Mouse (Mus musculus): ENCODE data around the gene N4bp2. TPM values are rescaled to one million over a fixed set of nuclear protein-coding genes. Genes with fewer than 3 reads are reported as not detected.
"Not testable (repeated sequence)": the region's sequence is repeated elsewhere in the genome, so short reads cannot be mapped to it uniquely, and the experiment has no call there.

N4bp2 gene
- polyA plus RNA-seq, 1 experiment = 2.5 TPM

DNA sequence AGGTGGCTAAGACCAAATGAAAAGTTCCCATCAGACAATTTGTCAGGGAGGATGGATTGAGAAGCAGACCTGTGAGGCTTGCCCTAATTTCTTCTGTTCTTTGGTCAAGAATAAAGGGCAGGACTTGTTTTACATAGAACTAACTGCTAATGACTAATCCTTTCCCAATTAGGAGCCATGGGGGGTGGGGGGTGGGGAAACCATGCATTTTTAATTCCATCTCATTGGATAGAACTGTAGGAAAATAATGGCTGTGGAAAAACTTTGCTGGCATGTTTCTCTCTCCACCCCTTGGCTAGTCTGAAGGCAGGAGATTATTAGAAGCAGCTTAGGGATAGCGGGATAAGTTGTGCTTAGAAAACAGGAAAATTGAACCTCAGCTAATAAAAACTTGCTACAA is 6.2 kb upstream of the N4bp2 start:
- H3K27ac ChIP-seq (replicated peaks; ENCODE audit: low read depth, low read length) = no peak overlapping the region
- no peak overlapping the region for H3K4me3 ChIP-seq (ENCODE audit: insufficient read depth, low read depth, low read length)
- no peaks in the 10 kb centered on the region; the same call in 1 of the 2 replicates for H3K4me1 ChIP-seq (ENCODE audit: control insufficient read depth, insufficient read depth, insufficient read length, low read length)

DNA sequence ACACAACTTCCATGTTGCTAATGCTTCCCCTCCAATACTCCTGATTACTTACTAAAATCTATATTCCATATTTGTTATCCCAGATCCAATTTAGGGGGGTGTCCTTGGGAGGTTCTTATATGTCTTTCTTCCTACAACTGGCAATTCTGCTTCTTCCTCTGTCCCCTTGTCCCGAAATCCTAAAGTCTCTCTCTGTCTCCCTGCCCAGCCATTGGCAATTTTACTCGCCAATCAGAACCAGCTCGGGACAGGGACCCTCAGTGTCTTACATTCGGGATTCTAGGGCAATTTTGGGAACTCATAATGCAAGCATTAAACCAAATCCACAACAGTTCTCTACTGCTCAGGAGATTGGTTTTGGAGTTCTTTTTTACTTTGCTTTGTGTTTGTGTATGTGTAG is 3.3 kb upstream of the N4bp2 start:
- no peak overlapping the region for H3K4me3 ChIP-seq (ENCODE audit: insufficient read depth, low read depth, low read length)
- no peaks in the 10 kb centered on the region; the same call in 1 of the 2 replicates for H3K4me1 ChIP-seq (ENCODE audit: control insufficient read depth, insufficient read depth, insufficient read length, low read length)
- no peak overlapping the region for H3K27ac ChIP-seq (replicated peaks; ENCODE audit: low read depth, low read length)

DNA sequence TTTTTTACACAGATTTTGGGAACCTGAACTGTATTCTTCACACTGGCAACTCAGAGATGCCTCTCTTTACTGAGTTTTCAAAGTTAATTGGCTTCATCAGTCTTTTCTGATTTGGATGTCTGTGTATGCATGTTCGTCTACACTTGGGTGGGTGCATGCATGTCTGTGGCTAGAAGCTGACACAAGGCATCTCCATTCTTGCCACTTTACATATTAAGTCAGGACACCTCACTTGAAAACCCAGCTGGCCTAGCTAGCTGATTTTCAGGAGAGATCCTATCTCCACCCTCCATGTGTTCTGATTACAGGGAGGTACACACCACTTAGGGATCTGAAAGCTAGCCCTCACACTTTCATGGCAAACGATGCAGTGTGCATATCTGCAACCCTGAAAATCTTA is 2.7 kb upstream of the N4bp2 start:
- Histone ChIP-seq H3K4me1 (ENCODE audit: control insufficient read depth, insufficient read depth, insufficient read length, low read length) (no peaks in the 10 kb centered on the region; the same call in 1 of the 2 replicates), H3K27ac (replicated peaks; ENCODE audit: low read depth, low read length) (no peak overlapping the region), H3K4me3 (ENCODE audit: insufficient read depth, low read depth, low read length) (no peak overlapping the region)

DNA sequence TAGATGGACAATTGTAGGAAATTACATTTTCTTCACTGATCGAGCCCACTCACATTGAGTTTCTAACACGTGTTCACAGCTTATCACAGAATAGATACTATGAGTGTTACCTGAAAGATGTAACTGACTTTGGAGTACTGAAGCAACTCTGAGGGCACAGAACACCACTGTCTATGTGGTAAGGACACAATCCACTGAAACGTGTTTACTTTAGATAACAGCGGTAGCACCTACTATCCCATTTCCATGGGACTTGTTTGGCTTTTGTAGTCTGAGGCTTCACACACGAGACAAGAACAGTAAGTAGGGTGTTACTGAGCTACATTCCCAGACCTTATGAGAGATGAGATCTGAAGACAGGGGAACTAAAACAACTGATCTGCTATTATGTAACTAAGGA is 2.3 kb upstream of the N4bp2 start:
- Histone ChIP-seq H3K4me3 (ENCODE audit: insufficient read depth, low read depth, low read length) (no peak overlapping the region), H3K27ac (replicated peaks; ENCODE audit: low read depth, low read length) (no peak overlapping the region), H3K4me1 (ENCODE audit: control insufficient read depth, insufficient read depth, insufficient read length, low read length) (no peaks in the 10 kb centered on the region; the same call in 1 of the 2 replicates)

DNA sequence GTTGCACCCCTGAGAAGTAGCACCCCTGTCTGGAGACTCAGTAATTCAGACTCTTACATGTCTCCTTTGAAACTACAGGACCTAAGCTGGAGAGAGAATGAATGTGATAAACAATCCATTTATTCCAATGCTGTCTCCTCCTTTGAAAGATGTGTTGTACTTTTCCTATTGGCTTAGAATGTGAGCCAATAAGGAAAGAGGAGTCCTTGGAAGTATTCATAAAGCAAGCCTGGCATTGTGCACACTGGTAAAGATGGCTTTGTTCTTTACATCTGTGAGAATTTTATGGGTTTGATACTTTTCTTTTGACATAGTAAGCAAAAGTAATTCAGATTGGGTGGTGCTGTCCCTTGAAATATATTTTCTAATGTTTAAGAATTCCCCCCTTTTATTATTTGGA is 1.4 kb upstream of the N4bp2 start:
- H3K4me3 ChIP-seq (ENCODE audit: insufficient read depth, low read depth, low read length) = no peak overlapping the region
- H3K27ac ChIP-seq (replicated peaks; ENCODE audit: low read depth, low read length) = no peak overlapping the region
- H3K4me1 ChIP-seq (ENCODE audit: control insufficient read depth, insufficient read depth, insufficient read length, low read length) = no peaks in the 10 kb centered on the region

DNA sequence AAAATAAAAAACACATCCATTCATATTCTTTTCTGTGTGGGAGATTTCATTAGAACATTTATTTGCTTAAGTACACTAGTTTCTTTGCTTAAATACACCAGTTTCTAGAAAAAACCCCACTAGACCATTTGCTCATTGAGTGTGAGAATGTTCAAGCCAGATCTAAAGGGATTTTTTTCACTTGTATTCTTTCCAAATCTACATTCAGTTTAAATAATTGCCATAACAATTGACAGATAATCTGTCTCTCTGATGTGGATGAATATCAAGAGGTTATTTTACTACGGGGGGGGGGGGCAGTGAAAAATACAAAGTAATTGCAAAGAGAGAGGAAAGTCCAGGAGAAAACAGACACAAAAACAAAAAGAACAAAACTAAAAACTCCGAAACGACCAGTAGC is 635 bp upstream of the N4bp2 start:
- Histone ChIP-seq H3K4me1 (ENCODE audit: control insufficient read depth, insufficient read depth, insufficient read length, low read length) (no peaks in the 10 kb centered on the region), H3K27ac (replicated peaks; ENCODE audit: low read depth, low read length) (peak overlapping the region; percentile 60), H3K4me3 (ENCODE audit: insufficient read depth, low read depth, low read length) (peak overlapping the region; percentile 97)

DNA sequence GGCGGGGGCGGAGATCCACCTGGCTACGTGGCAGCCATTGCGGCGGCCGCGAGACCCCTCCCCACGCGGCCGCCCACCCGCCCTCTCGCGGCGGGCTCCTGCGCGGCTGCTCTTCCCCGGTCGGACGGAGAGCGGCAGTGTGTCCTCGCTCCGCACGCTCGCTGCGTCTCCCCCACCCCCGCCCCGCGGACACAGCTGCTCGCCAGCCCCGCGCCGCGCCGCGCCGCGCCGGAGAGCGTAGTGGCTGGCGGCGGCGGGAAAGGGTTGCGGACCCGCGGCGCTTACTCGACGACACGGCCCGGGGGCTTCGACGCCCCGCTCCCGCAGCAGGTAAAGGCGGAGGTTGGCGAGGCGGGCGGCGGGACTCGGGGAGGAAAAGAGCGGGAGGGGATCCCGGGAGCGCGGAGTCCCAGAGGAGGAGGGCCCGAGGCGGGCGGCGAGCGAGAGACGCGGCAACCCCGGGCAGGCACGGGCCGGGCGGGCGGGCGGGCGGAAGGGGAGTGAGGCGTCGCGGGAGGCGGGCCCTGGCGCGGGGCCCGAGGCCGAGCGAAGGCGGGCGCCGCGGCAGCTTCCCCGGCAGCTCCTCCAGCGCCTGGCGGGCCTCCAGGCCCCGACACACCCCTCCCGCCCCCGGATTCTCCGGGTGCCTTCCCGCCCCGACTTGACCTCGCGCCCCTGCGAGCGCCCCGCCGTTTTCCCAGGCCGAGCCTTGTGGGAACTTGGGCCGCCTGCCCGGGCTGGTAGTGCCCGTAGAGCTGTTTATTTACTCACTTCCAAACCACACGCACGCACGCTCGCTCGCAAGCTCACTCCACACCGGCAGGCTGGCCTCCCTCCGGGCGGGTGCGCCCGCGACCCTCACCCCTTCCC is 830 bp downstream of the N4bp2 start:
- H3K4me3 ChIP-seq (ENCODE audit: insufficient read depth, low read depth, low read length) = peak overlapping the region; percentile 97
- no peaks in the 10 kb centered on the region for H3K4me1 ChIP-seq (ENCODE audit: control insufficient read depth, insufficient read depth, insufficient read length, low read length)
- peak overlapping the region; percentile 89 for H3K27ac ChIP-seq (replicated peaks; ENCODE audit: low read depth, low read length)

DNA sequence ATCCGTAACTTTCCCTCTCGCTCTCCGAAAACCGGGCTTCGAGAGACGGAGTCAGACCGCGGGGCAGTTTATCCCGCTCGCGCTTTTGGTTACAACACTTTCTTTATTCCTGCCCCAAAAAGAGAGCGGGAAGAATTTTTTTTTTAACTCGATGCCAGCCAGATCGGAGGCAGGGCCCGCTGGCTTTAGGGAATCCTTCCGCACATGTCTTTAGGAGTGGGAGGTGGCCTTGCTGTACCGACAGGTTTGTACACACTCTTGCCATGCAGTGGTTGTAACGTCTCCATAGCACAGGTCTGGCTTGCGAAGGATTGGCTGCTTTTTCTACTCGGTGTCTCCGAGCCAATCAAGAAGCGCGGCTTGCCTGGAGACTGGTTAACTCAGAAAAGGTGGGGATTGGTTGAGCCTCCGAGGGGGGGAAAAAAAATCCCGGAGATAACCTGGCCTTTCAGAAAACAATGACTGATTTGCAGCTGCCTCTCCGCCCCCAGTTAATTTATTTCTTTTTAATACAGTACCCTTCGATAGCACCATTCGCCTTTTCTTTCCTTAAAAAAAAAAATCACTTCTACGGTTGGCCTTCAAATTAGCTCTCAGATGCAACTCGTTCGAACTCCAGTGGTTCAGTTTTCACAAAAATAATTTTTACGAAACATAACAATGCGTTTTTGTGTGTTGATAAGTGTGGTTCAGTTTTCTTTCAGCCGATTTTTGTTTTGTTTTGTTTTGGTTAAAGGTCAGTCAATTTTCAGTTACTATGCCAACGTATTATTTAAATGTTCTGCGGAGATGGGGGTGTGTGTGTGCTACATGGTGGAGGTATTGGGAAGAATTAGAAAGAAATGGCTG is 1.7 kb downstream of the N4bp2 start:
- no peaks in the 10 kb centered on the region for H3K4me1 ChIP-seq (ENCODE audit: control insufficient read depth, insufficient read depth, insufficient read length, low read length)
- H3K27ac ChIP-seq (replicated peaks; ENCODE audit: low read depth, low read length) = peak overlapping the region; percentile 50
- H3K4me3 ChIP-seq (ENCODE audit: insufficient read depth, low read depth, low read length) = peak overlapping the region; percentile 94

DNA sequence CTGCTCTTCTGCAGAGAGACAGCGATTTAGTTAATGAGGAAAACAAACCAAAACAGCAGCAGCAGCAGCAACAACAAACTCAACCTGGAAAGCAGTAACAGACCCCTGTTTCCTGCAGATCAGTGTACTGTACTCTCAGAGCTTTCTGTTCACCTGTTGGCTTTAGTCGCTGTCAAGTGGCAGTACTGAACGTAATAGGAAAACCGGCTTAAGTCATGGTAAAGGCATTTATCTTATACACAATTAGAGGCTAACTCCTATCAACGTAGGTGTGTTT is 2.3 kb downstream of the N4bp2 start:
- Histone ChIP-seq H3K27ac (replicated peaks; ENCODE audit: low read depth, low read length) (no peak overlapping the region), H3K4me1 (ENCODE audit: control insufficient read depth, insufficient read depth, insufficient read length, low read length) (no peaks in the 10 kb centered on the region), H3K4me3 (ENCODE audit: insufficient read depth, low read depth, low read length) (peak overlapping the region; percentile 94; the same call in 1 of the 2 replicates)

DNA sequence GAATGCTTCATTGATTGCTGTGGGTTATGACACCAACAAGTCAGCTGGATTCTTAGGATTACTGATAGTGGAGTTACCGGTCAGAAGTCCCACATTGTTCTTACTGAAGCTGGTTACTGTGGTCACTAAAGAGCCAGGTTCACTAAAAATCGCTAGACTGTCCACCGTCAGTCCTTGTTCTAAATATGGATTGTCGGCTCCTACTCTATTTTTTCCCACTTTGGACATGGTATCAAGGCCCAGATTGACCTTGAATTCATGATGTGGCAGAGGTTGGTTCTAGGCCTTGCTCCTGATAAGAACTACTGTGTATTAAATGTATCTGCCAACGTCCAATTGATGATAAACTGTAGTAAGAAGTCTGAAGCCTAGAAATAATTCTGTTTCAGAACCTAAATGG is 4.7 kb downstream of the N4bp2 start:
- no peak overlapping the region for H3K4me3 ChIP-seq (ENCODE audit: insufficient read depth, low read depth, low read length)
- H3K27ac ChIP-seq (replicated peaks; ENCODE audit: low read depth, low read length) = no peak overlapping the region
- H3K4me1 ChIP-seq (ENCODE audit: control insufficient read depth, insufficient read depth, insufficient read length, low read length) = no peaks in the 10 kb centered on the region

DNA sequence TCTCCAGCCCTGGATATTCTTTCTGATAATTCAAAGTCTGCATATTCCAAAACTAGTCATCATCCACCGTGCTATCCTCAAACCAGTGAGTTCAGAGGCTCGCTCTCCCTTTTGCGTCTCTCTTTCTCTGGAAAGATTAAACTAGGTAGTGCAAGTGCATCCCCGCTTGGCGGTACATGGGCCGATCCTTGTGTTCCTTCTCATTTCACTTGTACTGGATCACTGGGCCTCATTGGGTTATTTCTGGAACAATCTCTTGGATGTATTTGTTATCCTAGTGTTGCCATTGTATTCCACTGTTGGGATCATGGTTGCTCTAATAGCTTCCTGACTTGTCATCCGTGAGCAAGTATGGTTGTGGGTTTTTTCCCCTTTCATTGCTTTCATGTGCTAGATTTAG is 6.7 kb downstream of the N4bp2 start:
- Histone ChIP-seq H3K4me3 (ENCODE audit: insufficient read depth, low read depth, low read length) (no peak overlapping the region), H3K4me1 (ENCODE audit: control insufficient read depth, insufficient read depth, insufficient read length, low read length) (no peaks in the 10 kb centered on the region), H3K27ac (replicated peaks; ENCODE audit: low read depth, low read length) (no peak overlapping the region)

DNA sequence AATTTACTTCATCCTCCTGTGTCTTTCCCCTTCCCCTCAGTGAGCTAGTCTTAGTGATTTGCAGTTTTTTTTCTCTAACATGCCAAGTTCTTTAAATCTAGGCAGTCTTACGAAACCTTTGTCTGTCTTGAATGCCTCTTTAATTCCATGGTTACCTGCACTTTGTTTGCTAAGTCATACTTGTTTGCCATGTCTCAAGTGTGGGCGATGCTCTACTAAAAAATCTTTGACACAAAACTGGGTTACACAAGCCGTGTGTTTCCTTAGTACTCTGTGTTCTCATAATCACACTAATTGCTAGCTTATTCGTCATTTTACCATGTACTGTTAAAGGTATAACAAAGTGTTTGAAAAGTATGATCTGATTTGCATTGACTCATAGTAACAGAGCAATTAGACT is 7.2 kb downstream of the N4bp2 start:
- no peak overlapping the region for H3K4me3 ChIP-seq (ENCODE audit: insufficient read depth, low read depth, low read length)
- H3K27ac ChIP-seq (replicated peaks; ENCODE audit: low read depth, low read length) = no peak overlapping the region
- no peaks in the 10 kb centered on the region for H3K4me1 ChIP-seq (ENCODE audit: control insufficient read depth, insufficient read depth, insufficient read length, low read length)

DNA sequence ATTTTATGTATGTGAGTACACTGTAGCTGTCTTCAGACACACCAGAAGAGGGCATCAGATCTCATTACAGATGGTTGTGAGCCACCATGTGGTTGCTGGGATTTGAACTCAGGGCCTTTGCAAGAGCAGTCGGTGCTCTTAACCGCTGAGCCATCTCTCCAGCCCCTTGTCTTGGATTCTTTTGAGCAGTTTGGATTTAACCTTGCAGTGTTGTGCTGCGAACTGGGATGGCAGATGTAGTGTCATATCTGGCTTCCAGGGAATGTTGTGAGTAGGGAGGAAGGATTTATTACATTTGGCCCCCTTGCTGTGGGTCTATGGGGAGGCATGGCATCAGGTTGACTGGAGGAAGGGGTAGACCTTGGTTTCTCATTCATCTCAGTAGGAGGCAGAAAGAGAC is 10.6 kb downstream of the N4bp2 start:
- not testable (repeated sequence) for H3K4me1 ChIP-seq (ENCODE audit: control insufficient read depth, insufficient read depth, insufficient read length, low read length); H3K27ac ChIP-seq (replicated peaks; ENCODE audit: low read depth, low read length); H3K4me3 ChIP-seq (ENCODE audit: insufficient read depth, low read depth, low read length)

DNA sequence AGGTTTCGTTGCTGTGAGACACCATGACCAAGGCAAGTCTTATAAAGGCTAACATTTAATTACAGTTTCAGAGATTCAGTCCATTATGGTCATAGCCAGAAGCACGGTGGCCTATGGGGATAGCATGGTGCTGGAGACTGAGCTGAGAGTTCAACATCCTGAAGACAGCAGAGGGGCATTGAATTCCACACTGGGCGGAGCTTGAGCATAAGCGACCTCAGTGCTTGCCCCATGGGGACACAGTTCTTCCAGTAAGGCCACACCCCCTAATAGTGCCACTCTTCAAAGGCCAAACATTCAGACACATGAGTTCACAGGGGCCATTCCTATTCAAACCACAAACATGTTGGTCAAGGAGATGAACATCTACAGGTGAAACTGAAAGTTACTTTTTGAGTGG is 12.8 kb downstream of the N4bp2 start:
- no peaks in the 10 kb centered on the region for H3K4me1 ChIP-seq (ENCODE audit: control insufficient read depth, insufficient read depth, insufficient read length, low read length)
- H3K4me3 ChIP-seq (ENCODE audit: insufficient read depth, low read depth, low read length) = no peak overlapping the region
- no peak overlapping the region for H3K27ac ChIP-seq (replicated peaks; ENCODE audit: low read depth, low read length)

DNA sequence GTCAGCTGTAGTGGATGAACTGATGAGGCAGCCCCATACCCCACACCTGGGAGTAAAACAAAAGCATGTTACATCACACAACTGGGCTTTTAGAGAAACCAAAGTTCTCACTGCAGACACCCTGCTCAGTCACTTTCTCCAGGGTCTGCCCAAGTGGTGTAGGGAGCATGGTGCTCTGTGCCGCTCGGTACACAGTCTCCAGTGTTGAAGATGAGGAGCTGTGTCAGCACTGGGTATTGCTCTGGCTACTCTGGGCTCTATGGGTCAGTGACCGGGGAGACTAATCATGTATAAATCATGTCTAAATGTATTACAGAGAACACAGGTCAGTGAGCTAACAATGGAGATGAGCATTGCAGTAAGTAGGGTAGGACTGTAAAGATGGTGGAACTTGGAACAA is 13.6 kb downstream of the N4bp2 start:
- Histone ChIP-seq H3K4me3 (ENCODE audit: insufficient read depth, low read depth, low read length) (no peak overlapping the region), H3K27ac (replicated peaks; ENCODE audit: low read depth, low read length) (no peak overlapping the region), H3K4me1 (ENCODE audit: control insufficient read depth, insufficient read depth, insufficient read length, low read length) (no peaks in the 10 kb centered on the region)

DNA sequence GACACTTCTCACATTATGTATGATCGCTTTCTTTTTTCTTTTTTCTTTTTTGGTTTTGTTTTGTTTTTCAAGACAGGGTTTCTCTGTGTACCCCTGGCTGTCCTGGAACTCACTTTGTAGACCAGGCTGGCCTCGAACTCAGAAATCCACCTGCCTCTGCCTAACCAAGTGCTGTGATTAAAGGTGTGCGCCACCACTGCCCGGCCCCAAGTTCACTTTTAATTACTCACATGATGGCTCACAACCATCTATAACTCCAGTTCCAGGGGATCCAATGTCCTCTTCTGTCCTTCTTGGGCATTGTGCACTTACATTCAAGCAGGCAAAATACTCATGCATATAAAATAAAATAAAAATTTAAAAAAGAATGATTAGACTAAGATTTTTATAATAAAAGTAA is 15.7 kb downstream of the N4bp2 start:
- not testable (repeated sequence) for H3K4me1 ChIP-seq (ENCODE audit: control insufficient read depth, insufficient read depth, insufficient read length, low read length); H3K4me3 ChIP-seq (ENCODE audit: insufficient read depth, low read depth, low read length); H3K27ac ChIP-seq (replicated peaks; ENCODE audit: low read depth, low read length)

Data from brown adipose tissue, adult 24 weeks (tissue).